8 mouse cellular contexts compared by ENCODE assay signal in the genomic region with DNA sequence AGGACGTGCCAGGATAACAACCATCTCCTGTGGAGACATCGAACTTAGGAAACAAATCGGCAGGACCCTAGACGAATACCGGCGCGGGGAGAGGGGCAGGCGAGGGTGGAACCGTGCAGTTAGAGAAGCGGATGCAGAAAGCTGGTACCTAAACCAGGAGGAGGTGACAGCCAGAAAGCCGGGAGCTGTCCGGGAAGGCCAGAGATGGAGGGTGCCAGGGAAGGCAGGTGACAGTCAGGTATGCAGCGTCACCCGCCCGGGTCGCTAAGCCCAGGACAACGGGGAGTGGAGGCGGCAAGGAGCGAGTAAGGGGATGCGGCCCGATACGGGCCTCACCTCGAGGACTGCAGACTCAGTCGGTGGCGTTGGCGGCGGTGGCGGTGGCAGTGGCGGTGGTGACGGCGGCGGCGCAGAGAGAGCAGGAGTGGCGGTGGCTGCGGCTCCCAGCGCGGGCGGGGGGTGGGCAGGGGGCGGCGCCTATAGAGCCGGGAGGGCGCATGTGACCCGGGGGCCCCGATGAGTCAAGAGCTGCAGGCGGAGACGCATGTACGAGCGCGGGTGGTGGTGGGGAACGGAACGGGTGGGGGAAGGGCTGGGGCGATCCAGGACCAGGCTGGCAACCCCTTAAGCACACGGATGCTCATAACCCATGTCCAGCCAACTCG. TPM values are rescaled to one million over a fixed set of nuclear protein-coding genes. Genes with fewer than 3 reads are reported as not detected.
A peak's percentile ranks its signal among the peaks of the same experiment; 100 is the strongest.
DNase-seq lines count a peak whose midpoint lies in the region; ATAC-seq and TF ChIP-seq lines count a peak whose summit lies in the region.

TSS of gene Eno2 (minus strand) at position 573 of the 665 bp plus-strand sequence.

- H3K9me3 ChIP-seq in forebrain, embryonic 10.5 days: no peaks in the 10 kb centered on the region
- no peaks in the 10 kb centered on the region for H3K9me3 ChIP-seq in hindbrain, embryonic 11.5 days (ENCODE audit: control insufficient read depth, low read length)
- H3K9me3 ChIP-seq in midbrain, embryonic 11.5 days (ENCODE audit: control insufficient read depth, low read length): no peaks in the 10 kb centered on the region
- H3K9me3 ChIP-seq in stomach, embryonic 16.5 days (replicated peaks; ENCODE audit: control insufficient read depth, low read length): no peaks in the 10 kb centered on the region

- ATAC-seq in hindbrain, embryonic 11.5 days (ENCODE audit: low FRiP score): peak; percentile 81
- peak; percentile 84 for ATAC-seq in midbrain, embryonic 11.5 days (ENCODE audit: low FRiP score)
- ATAC-seq in stomach, embryonic 16.5 days (ENCODE audit: insufficient read depth, low FRiP score): peak; percentile 70

- 3% methylated on average over 54 of the region's 54 CpGs for WGBS in kidney, adult 2 months
- 1% methylated on average over 51 of the region's 54 CpGs for WGBS in bone marrow, adult 2 months
- WGBS in forebrain, embryonic 10.5 days: under 1% methylated on average over 49 of the region's 54 CpGs
- WGBS in hindbrain, embryonic 11.5 days: 1% methylated on average over 42 of the region's 54 CpGs
- WGBS in midbrain, embryonic 11.5 days: under 1% methylated on average over 53 of the region's 54 CpGs
- 1% methylated on average over 50 of the region's 54 CpGs for WGBS in stomach, embryonic 16.5 days

- peak within 1 kb of the TSS; percentile 51 for H3K4me2 ChIP-seq in hindbrain, embryonic 11.5 days (replicated peaks; ENCODE audit: low read depth, low read length)
- peak within 1 kb of the TSS; percentile 85 for H3K4me2 ChIP-seq in midbrain, embryonic 11.5 days
- peak within 1 kb of the TSS; percentile 94 for H3K4me2 ChIP-seq in stomach, embryonic 16.5 days (ENCODE audit: low read depth, low read length)

- intact Hi-C loops in left cerebral cortex, postnatal 14 days (cut with DNase I): loop anchor here (2.0 kb wide), 2 partner anchors 36 to 44 kb away; no protein-coding TSS in a partner anchor

- H3K9ac ChIP-seq in hindbrain, embryonic 11.5 days (ENCODE audit: low read depth, low read length): peak within 1 kb of the TSS; percentile 46
- peak within 1 kb of the TSS; percentile 58 for H3K9ac ChIP-seq in midbrain, embryonic 11.5 days (ENCODE audit: low read length)
- H3K9ac ChIP-seq in stomach, embryonic 16.5 days (ENCODE audit: low read length): peak within 1 kb of the TSS; percentile 78

- no peaks in the 10 kb centered on the region for H3K36me3 ChIP-seq in kidney, adult 2 months (ENCODE audit: control insufficient read depth, insufficient read depth, low read length)
- no peaks in the 10 kb centered on the region for H3K36me3 ChIP-seq in forebrain, embryonic 10.5 days (replicated peaks)
- H3K36me3 ChIP-seq in hindbrain, embryonic 11.5 days (ENCODE audit: control insufficient read depth, insufficient read depth, low read length): no peaks in the 10 kb centered on the region
- H3K36me3 ChIP-seq in midbrain, embryonic 11.5 days (ENCODE audit: control insufficient read depth, insufficient read depth, low read length): no peaks in the 10 kb centered on the region
- H3K36me3 ChIP-seq in stomach, embryonic 16.5 days (ENCODE audit: control insufficient read depth, insufficient read depth, low read length): no peaks in the 10 kb centered on the region

- no peak within 1 kb of the TSS for H3K27ac ChIP-seq in kidney, adult 2 months (ENCODE audit: insufficient read depth, low read depth, low read length)
- H3K27ac ChIP-seq in bone marrow, adult 2 months (ENCODE audit: control insufficient read depth, insufficient read depth, low read depth, low read length, poor library complexity): no peak within 1 kb of the TSS
- H3K27ac ChIP-seq in forebrain, embryonic 10.5 days: peak within 1 kb of the TSS; percentile 81
- no peak within 1 kb of the TSS for H3K27ac ChIP-seq in hindbrain, embryonic 11.5 days (ENCODE audit: low read depth, low read length)
- no peak within 1 kb of the TSS for H3K27ac ChIP-seq in midbrain, embryonic 11.5 days (ENCODE audit: low read depth, low read length)
- H3K27ac ChIP-seq in stomach, embryonic 16.5 days (ENCODE audit: low read length): no peak within 1 kb of the TSS

- no peak for TF ChIP-seq POLR2A in kidney, adult 2 months (IDR thresholded peaks at IDR 0.05; ENCODE audit: low read depth, low read length)
- no peak for TF ChIP-seq POLR2A in bone marrow, adult 2 months (IDR thresholded peaks at IDR 0.05; ENCODE audit: borderline replicate concordance, control insufficient read depth, low read depth, low read length)

- DNase-seq in kidney, adult 2 months: no peak
- DNase-seq in kidney, adult 8-10 months: no peak
- DNase-seq in forebrain, embryonic 10.5 days (ENCODE audit: extremely low spot score, low spot score): peak; percentile 60
- DNase-seq in hindbrain, embryonic 11.5 days (ENCODE audit: low spot score): peak; percentile 68
- peak; percentile 80 to 81 for DNase-seq in left cerebral cortex, postnatal 14 days (ENCODE audit: low spot score in 2 of 2)
- DNase-seq in midbrain, embryonic 11.5 days (ENCODE audit: low spot score, missing footprints): peak; percentile 92

- TF ChIP-seq CTCF in kidney, adult 2 months (conservative IDR thresholded peaks at IDR 0.05; ENCODE audit: insufficient read depth, insufficient read length, low read depth, low read length): no peak
- TF ChIP-seq CTCF in bone marrow, adult 2 months (IDR thresholded peaks at IDR 0.05; ENCODE audit: control insufficient read depth, insufficient read depth, low read length): no peak

- H3K4me3 ChIP-seq in kidney, adult 2 months (ENCODE audit: insufficient read depth, low read depth, low read length): peak within 1 kb of the TSS; percentile 49
- peak within 1 kb of the TSS; percentile 1 for H3K4me3 ChIP-seq in bone marrow, adult 2 months (replicated peaks; ENCODE audit: control insufficient read depth, low read depth, low read length)
- H3K4me3 ChIP-seq in forebrain, embryonic 10.5 days: peak within 1 kb of the TSS; percentile 64
- H3K4me3 ChIP-seq in hindbrain, embryonic 11.5 days (ENCODE audit: low read depth, low read length): peak within 1 kb of the TSS; percentile 35
- peak within 1 kb of the TSS; percentile 45 for H3K4me3 ChIP-seq in midbrain, embryonic 11.5 days (ENCODE audit: low read depth, low read length)
- peak within 1 kb of the TSS; percentile 66 for H3K4me3 ChIP-seq in stomach, embryonic 16.5 days (replicated peaks; ENCODE audit: low read length)

- H3K4me1 ChIP-seq in kidney, adult 2 months (ENCODE audit: control insufficient read depth, insufficient read depth, low read length): 0 out of 2 replicates have a peak, but pooled peaks cover 3% of the 10 kb centered on the region
- no peaks in the 10 kb centered on the region for H3K4me1 ChIP-seq in bone marrow, adult 2 months (ENCODE audit: control insufficient read depth, insufficient read depth, low read length)
- H3K4me1 ChIP-seq in forebrain, embryonic 10.5 days: peaks cover 45% of the 10 kb centered on the region
- H3K4me1 ChIP-seq in hindbrain, embryonic 11.5 days (replicated peaks; ENCODE audit: control insufficient read depth, insufficient read depth, low read length): no peaks in the 10 kb centered on the region; the same call in 1 of the 2 replicates
- peaks cover 16% of the 10 kb centered on the region for H3K4me1 ChIP-seq in midbrain, embryonic 11.5 days (ENCODE audit: control insufficient read depth, insufficient read depth, low read length)
- H3K4me1 ChIP-seq in stomach, embryonic 16.5 days (ENCODE audit: control insufficient read depth, insufficient read depth, low read length): peaks cover 15% of the 10 kb centered on the region

- no peaks in the 10 kb centered on the region for H3K27me3 ChIP-seq in kidney, adult 2 months (replicated peaks; ENCODE audit: control insufficient read depth, insufficient read depth, low read length)
- H3K27me3 ChIP-seq in forebrain, embryonic 10.5 days (ENCODE audit: poor library complexity, severe bottlenecking): peaks cover 75% of the 10 kb centered on the region
- peaks cover 2% of the 10 kb centered on the region; the same call in 1 of the 2 replicates for H3K27me3 ChIP-seq in hindbrain, embryonic 11.5 days (ENCODE audit: control insufficient read depth, insufficient read depth, low read length)
- peaks cover 10% of the 10 kb centered on the region; the same call in 1 of the 2 replicates for H3K27me3 ChIP-seq in midbrain, embryonic 11.5 days (ENCODE audit: control insufficient read depth, insufficient read depth, low read length)
- H3K27me3 ChIP-seq in stomach, embryonic 16.5 days (ENCODE audit: control insufficient read depth, insufficient read depth, low read length): no peaks in the 10 kb centered on the region

RNA-seq across cellular contexts. Expression of gene Eno2, which starts in this region (rescaled TPM):
- polyA plus RNA-seq in kidney, adult 2 months (2012; rRNA removed): 2.6 and 3.2 TPM in 2 replicates
- polyA plus RNA-seq in bone marrow, adult 2 months (2011; ENCODE audit: insufficient read depth, insufficient read length, low replicate concordance, missing spikeins): 0.68 and 1.4 TPM in 2 replicates
- polyA plus RNA-seq in forebrain, embryonic 10.5 days (2016; fragmentation: Nextera tagmentation; extraction: Ambion mirVana): 4.0 and 4.4 TPM in 2 replicates
- polyA plus RNA-seq in hindbrain, embryonic 11.5 days (2014; fragmentation: Nextera tagmentation; extraction: Ambion mirVana): 5.9 and 7.1 TPM in 2 replicates
- 100 to 1,000 TPM; 719 to 758 TPM for total RNA-seq in left cerebral cortex, postnatal 14 days (2021)
- polyA plus RNA-seq in midbrain, embryonic 11.5 days (2014; fragmentation: Nextera tagmentation; extraction: Ambion mirVana): 4.5 and 6.6 TPM in 2 replicates
- polyA plus RNA-seq in stomach, embryonic 16.5 days (2015; fragmentation: Nextera tagmentation; extraction: Ambion mirVana): 9.3 and 9.8 TPM in 2 replicates

Comparison
In these comparisons a context has a peak if more than half of its experiments do, and no peak if none do; other contexts are left out.
1. DNase-seq: peak in forebrain, embryonic 10.5 days (single experiment), hindbrain, embryonic 11.5 days (single experiment), left cerebral cortex, postnatal 14 days (2 of 2) and midbrain, embryonic 11.5 days (single experiment); none in kidney, adult 2 months (single experiment) and kidney, adult 8-10 months (0 of 2).
2. H3K4me3 ChIP-seq: peak in every context shown above with its lines; median percentile 66 in stomach, embryonic 16.5 days; 64 in forebrain, embryonic 10.5 days; 49 in kidney, adult 2 months; 45 in midbrain, embryonic 11.5 days; 35 in hindbrain, embryonic 11.5 days; 1 in bone marrow, adult 2 months.
3. Peak in every context shown above with its lines, with median percentiles within 50 percentile points of each other: ATAC-seq, H3K4me2 ChIP-seq and H3K9ac ChIP-seq.